Mouse (Mus musculus) embryonic fibroblast, embryonic 13.5 days (primary cell): ENCODE data around the gene Gm42417.

ENCODE experiments used
- CTCF ChIP-seq: IDR thresholded peaks from 2 replicates; pipeline ENCODE4 v1.5.1; 2011; ENCODE audit warnings: mild to moderate bottlenecking, control low read depth, low read length, moderate library complexity, borderline replicate concordance; ENCODE audit not compliant: insufficient read depth
- POLR2A ChIP-seq: IDR thresholded peaks from 2 replicates; pipeline ENCODE4 v1.6.1; 2011; ENCODE audit warnings: low read depth, mild to moderate bottlenecking, control low read depth, low read length, moderate library complexity

DNA sequence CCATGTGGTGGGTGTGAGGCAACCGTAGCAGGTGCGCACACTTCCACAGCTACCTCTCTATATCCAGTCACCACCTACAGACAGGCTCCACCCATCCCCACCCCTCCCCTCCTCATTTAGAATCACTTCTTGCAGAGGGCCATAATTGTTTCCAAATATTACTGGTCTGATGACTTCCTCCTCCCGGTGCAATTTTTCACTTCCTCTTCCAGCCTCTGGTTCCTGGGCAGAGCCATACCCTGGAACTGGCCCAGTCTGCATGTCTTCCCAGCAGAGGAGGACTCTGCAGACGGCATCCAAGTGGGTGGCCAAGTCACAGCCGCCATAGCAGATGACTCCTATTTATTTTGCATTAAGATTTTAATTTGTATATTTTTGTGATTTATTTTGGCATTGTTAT is 31.0 kb downstream of the Gm42417 start:
- TF ChIP-seq POLR2A (no peak), CTCF (no peak)
